Mouse (Mus musculus): Measurements from ENCODE around the gene Ccdc183. TPM values are rescaled to one million over a fixed set of nuclear protein-coding genes. Genes with fewer than 3 reads are reported as not detected.

Ccdc183 gene
- total and polyA plus RNA-seq, 2 experiments from 2014 or later: 0.26 TPM; not detected in 1

DNA sequence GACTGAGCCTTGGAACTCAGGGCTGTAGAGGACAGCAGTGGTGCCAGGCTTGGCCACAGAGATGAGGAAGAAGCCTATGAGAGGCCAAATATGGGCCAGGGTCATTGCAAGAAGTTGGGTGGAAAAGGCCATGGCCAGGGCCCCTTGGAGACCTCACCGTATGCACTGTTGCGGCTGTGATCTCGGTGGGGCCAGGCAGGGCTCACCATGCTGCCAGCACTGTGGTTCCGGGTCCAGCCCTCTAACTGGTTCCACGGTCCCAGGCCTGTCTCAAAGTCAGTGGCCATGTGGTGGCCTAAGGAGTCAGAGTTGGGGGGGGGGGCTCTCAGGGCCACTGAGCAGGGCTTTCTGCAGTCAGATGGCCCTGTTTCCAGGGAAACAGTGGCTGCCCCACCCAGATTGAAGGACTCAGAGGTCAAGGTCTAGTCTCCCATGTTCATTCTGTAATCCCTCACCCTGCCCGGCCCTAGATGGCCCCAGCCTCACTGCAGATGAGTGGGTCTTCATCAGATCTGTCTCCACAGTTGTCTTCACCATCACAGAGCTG is 48.9 kb downstream of the Ccdc183 start:
- 0 out of 2 replicates have a peak, but pooled peaks cover 3% of the 10 kb centered on the region for H3K4me1 ChIP-seq (ENCODE audit: insufficient read depth, low read length)
- DNase-seq (ENCODE audit: low spot score) (no peak), ATAC-seq (ENCODE audit: low FRiP score) (no peak)
- no peak for TF ChIP-seq CTCF (IDR thresholded peaks at IDR 0.05)
- no peaks in the 10 kb centered on the region for H3K27me3 ChIP-seq (ENCODE audit: insufficient read depth, low read length)
- WGBS: 86% methylated on average over 6 of the region's 6 CpGs
- H3K27ac ChIP-seq (ENCODE audit: low read depth, low read length): no peak overlapping the region
- no peak overlapping the region for H3K4me2 ChIP-seq (ENCODE audit: low read depth, low read length, poor library complexity, severe bottlenecking)
- no peak overlapping the region for H3K9ac ChIP-seq (replicated peaks; ENCODE audit: low read length, poor library complexity, severe bottlenecking)
- H3K36me3 ChIP-seq (ENCODE audit: insufficient read depth, low read length): peaks cover 38% of the 10 kb centered on the region
- H3K4me3 ChIP-seq (ENCODE audit: low read depth, low read length): no peak overlapping the region
- no peaks in the 10 kb centered on the region for H3K9me3 ChIP-seq (ENCODE audit: low read length)

DNA sequence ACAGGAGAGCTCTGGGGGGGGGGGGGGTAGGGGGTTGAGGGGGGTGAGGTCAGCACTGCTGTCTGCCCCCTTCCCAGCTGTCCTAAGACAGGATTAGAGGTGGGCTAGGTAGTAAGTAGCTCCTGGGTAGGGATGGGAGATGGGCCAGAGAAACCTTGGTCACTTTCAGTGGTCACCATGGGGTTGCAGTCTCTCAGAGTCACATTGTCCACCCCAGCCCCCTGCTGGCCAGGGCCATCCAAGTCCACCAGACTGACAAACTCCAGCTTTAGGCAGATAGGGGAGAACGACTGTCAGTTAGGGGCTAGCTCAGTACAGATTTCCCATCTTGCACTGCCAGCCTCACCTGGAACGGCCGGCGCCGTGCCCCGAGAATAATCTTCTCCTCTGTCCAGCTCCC is 50.9 kb downstream of the Ccdc183 start:
- no peaks in the 10 kb centered on the region for H3K27me3 ChIP-seq (ENCODE audit: insufficient read depth, low read length)
- H3K27ac ChIP-seq (ENCODE audit: low read depth, low read length): no peak overlapping the region
- no peaks in the 10 kb centered on the region for H3K4me1 ChIP-seq (ENCODE audit: insufficient read depth, low read length)
- no peak for ATAC-seq (ENCODE audit: low FRiP score)
- TF ChIP-seq CTCF (IDR thresholded peaks at IDR 0.05): peak; percentile 49
- no peak overlapping the region for H3K4me3 ChIP-seq (ENCODE audit: low read depth, low read length)
- H3K36me3 ChIP-seq (ENCODE audit: insufficient read depth, low read length): peaks cover 56% of the 10 kb centered on the region
- no peak for DNase-seq (ENCODE audit: low spot score)
- WGBS: 88% methylated on average over 6 of the region's 6 CpGs
- no peak overlapping the region for H3K9ac ChIP-seq (replicated peaks; ENCODE audit: low read length, poor library complexity, severe bottlenecking)
- no peak overlapping the region for H3K4me2 ChIP-seq (ENCODE audit: low read depth, low read length, poor library complexity, severe bottlenecking)
- no peaks in the 10 kb centered on the region for H3K9me3 ChIP-seq (ENCODE audit: low read length)

- H3K4me2 ChIP-seq (ENCODE audit: low read depth, low read length, poor library complexity, severe bottlenecking): no peak overlapping the region
- H3K27ac ChIP-seq (ENCODE audit: low read depth, low read length): no peak overlapping the region
- no peak for TF ChIP-seq CTCF (IDR thresholded peaks at IDR 0.05)
- H3K4me1 ChIP-seq (ENCODE audit: insufficient read depth, low read length): no peaks in the 10 kb centered on the region
- peaks cover 62% of the 10 kb centered on the region for H3K36me3 ChIP-seq (ENCODE audit: insufficient read depth, low read length)
- 83% methylated on average over 8 of the region's 8 CpGs for WGBS
- ATAC-seq (ENCODE audit: low FRiP score): no peak
- no peak for DNase-seq (ENCODE audit: low spot score)
- H3K27me3 ChIP-seq (ENCODE audit: insufficient read depth, low read length): no peaks in the 10 kb centered on the region
- no peak overlapping the region for H3K4me3 ChIP-seq (ENCODE audit: low read depth, low read length)
- no peak overlapping the region for H3K9ac ChIP-seq (replicated peaks; ENCODE audit: low read length, poor library complexity, severe bottlenecking)
- no peaks in the 10 kb centered on the region for H3K9me3 ChIP-seq (ENCODE audit: low read length)
These were observed 51.7 kb downstream of the Ccdc183 start for GRCm38 (mm10) chr2:25565741-25566140.

DNA sequence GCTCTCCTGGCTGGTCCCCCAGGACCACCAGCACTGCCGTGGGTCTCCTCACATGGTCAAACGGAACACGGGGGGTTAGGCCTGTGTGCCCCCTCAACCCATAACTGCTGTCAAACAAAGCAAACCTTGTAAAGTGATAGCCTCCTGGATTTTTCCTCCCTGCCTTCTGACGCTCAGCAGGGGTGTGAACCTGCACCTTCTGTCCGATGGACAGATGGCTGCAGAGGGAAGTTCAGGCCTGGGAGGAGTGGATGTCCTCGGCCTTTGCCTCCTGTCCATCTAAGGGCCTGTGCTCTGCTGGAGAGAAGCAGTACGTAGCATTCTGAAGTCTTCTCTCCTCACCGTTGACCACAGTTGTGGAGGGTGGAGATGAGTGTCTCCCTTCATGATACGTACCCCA is 55.5 kb downstream of the Ccdc183 start:
- Histone ChIP-seq H3K4me1 (ENCODE audit: insufficient read depth, low read length) (peaks cover 13% of the 10 kb centered on the region; the same call in 1 of the 2 replicates), H3K9me3 (ENCODE audit: low read length) (no peaks in the 10 kb centered on the region), H3K36me3 (ENCODE audit: insufficient read depth, low read length) (peaks cover 46% of the 10 kb centered on the region), H3K9ac (replicated peaks; ENCODE audit: low read length, poor library complexity, severe bottlenecking) (no peak overlapping the region), H3K27me3 (ENCODE audit: insufficient read depth, low read length) (no peaks in the 10 kb centered on the region), H3K27ac (ENCODE audit: low read depth, low read length) (no peak overlapping the region), H3K4me3 (ENCODE audit: low read depth, low read length) (no peak overlapping the region), H3K4me2 (ENCODE audit: low read depth, low read length, poor library complexity, severe bottlenecking) (no peak overlapping the region)
- no peak for ATAC-seq (ENCODE audit: low FRiP score)
- DNase-seq (ENCODE audit: low spot score): no peak
- TF ChIP-seq CTCF (IDR thresholded peaks at IDR 0.05): no peak
- WGBS: 88% methylated on average over 9 of the region's 9 CpGs

GRCm38 (mm10) chr2:25560551-25560950 is 56.9 kb downstream of the Ccdc183 start:
- peaks cover 46% of the 10 kb centered on the region for H3K36me3 ChIP-seq (ENCODE audit: insufficient read depth, low read length)
- WGBS: 86% methylated on average over 8 of the region's 8 CpGs
- no peaks in the 10 kb centered on the region for H3K27me3 ChIP-seq (ENCODE audit: insufficient read depth, low read length)
- TF ChIP-seq CTCF (IDR thresholded peaks at IDR 0.05): no peak
- H3K4me2 ChIP-seq (ENCODE audit: low read depth, low read length, poor library complexity, severe bottlenecking): no peak overlapping the region
- no peak overlapping the region for H3K27ac ChIP-seq (ENCODE audit: low read depth, low read length)
- no peak for DNase-seq (ENCODE audit: low spot score)
- no peak overlapping the region for H3K4me3 ChIP-seq (ENCODE audit: low read depth, low read length)
- H3K9me3 ChIP-seq (ENCODE audit: low read length): no peaks in the 10 kb centered on the region
- H3K4me1 ChIP-seq (ENCODE audit: insufficient read depth, low read length): peaks cover 15% of the 10 kb centered on the region; the same call in 1 of the 2 replicates
- ATAC-seq (ENCODE audit: low FRiP score): no peak
- H3K9ac ChIP-seq (replicated peaks; ENCODE audit: low read length, poor library complexity, severe bottlenecking): no peak overlapping the region

- Histone ChIP-seq H3K36me3 (ENCODE audit: insufficient read depth, low read length) (peaks cover 30% of the 10 kb centered on the region), H3K9ac (replicated peaks; ENCODE audit: low read length, poor library complexity, severe bottlenecking) (peak overlapping the region; percentile 97; the same call in 1 of the 2 replicates), H3K27ac (ENCODE audit: low read depth, low read length) (no peak overlapping the region), H3K27me3 (ENCODE audit: insufficient read depth, low read length) (no peaks in the 10 kb centered on the region), H3K4me3 (ENCODE audit: low read depth, low read length) (peak overlapping the region; percentile 97), H3K4me1 (ENCODE audit: insufficient read depth, low read length) (peaks cover 15% of the 10 kb centered on the region; the same call in 1 of the 2 replicates), H3K4me2 (ENCODE audit: low read depth, low read length, poor library complexity, severe bottlenecking) (peak overlapping the region; percentile 97), H3K9me3 (ENCODE audit: low read length) (no peaks in the 10 kb centered on the region)
- TF ChIP-seq CTCF (IDR thresholded peaks at IDR 0.05): no peak
- 75% methylated on average over 6 of the region's 6 CpGs for WGBS
- DNase-seq (ENCODE audit: low spot score) (no peak), ATAC-seq (ENCODE audit: low FRiP score) (no peak)
These were observed 58.7 kb downstream of the Ccdc183 start for GRCm38 (mm10) chr2:25558774-25559173.

Other genes starting within 250 kb of the Ccdc183 start
Only the 30 nearest of the 33 such genes appear.
- gene Entpd2, start 221.8 kb downstream of the Ccdc183 start, total RNA-seq (2014; rRNA removed): 4.2 and 4.4 TPM in 2 replicates
- 10.4 and 10.6 TPM in 2 replicates for gene Entpd2, start 221.8 kb downstream of the Ccdc183 start, polyA plus RNA-seq (2015; fragmentation: Nextera tagmentation; extraction: Ambion mirVana)
- 199 and 234 TPM in 2 replicates for gene Npdc1, start 218.3 kb downstream of the Ccdc183 start, total RNA-seq (2014; rRNA removed)
- 470 and 481 TPM in 2 replicates for gene Npdc1, start 218.3 kb downstream of the Ccdc183 start, polyA plus RNA-seq (2015; fragmentation: Nextera tagmentation; extraction: Ambion mirVana)
- gene Fut7, start 194.4 kb downstream of the Ccdc183 start, total RNA-seq (2014; rRNA removed): 0.42 and 1.6 TPM in 2 replicates
- 0.22 and 0.23 TPM in 2 replicates for gene Fut7, start 194.4 kb downstream of the Ccdc183 start, polyA plus RNA-seq (2015; fragmentation: Nextera tagmentation; extraction: Ambion mirVana)
- gene Abca2, start 189.0 kb downstream of the Ccdc183 start, total RNA-seq (2014; rRNA removed): 79.8 and 84.3 TPM in 2 replicates
- 13.5 and 14.5 TPM in 2 replicates for gene Abca2, start 189.0 kb downstream of the Ccdc183 start, polyA plus RNA-seq (2015; fragmentation: Nextera tagmentation; extraction: Ambion mirVana)
- gene Clic3, start 160.8 kb downstream of the Ccdc183 start, total RNA-seq (2014; rRNA removed): 0.61 and 0.66 TPM in 2 replicates
- gene Clic3, start 160.8 kb downstream of the Ccdc183 start, polyA plus RNA-seq (2015; fragmentation: Nextera tagmentation; extraction: Ambion mirVana): 2.0 and 2.4 TPM in 2 replicates
- 163 and 195 TPM in 2 replicates for gene Paxx, start 156.6 kb downstream of the Ccdc183 start, total RNA-seq (2014; rRNA removed)
- 151 and 165 TPM in 2 replicates for gene Paxx, start 156.6 kb downstream of the Ccdc183 start, polyA plus RNA-seq (2015; fragmentation: Nextera tagmentation; extraction: Ambion mirVana)
- gene Ptgds, start 147.6 kb downstream of the Ccdc183 start, total RNA-seq (2014; rRNA removed): 2,128 and 2,726 TPM in 2 replicates
- gene Ptgds, start 147.6 kb downstream of the Ccdc183 start, polyA plus RNA-seq (2015; fragmentation: Nextera tagmentation; extraction: Ambion mirVana): 2,827 and 3,075 TPM in 2 replicates
- not detected in 2 replicates for gene Lcn12, start 123.8 kb downstream of the Ccdc183 start, total RNA-seq (2014; rRNA removed)
- not detected in 2 replicates for gene Lcn12, start 123.8 kb downstream of the Ccdc183 start, polyA plus RNA-seq (2015; fragmentation: Nextera tagmentation; extraction: Ambion mirVana)
- 131 and 148 TPM in 2 replicates for gene Fbxw5, start 116.9 kb downstream of the Ccdc183 start, total RNA-seq (2014; rRNA removed)
- 106 and 113 TPM in 2 replicates for gene Fbxw5, start 116.9 kb downstream of the Ccdc183 start, polyA plus RNA-seq (2015; fragmentation: Nextera tagmentation; extraction: Ambion mirVana)
- 2.7 and 4.4 TPM in 2 replicates for gene C8g, start 116.0 kb downstream of the Ccdc183 start, total RNA-seq (2014; rRNA removed)
- 6.8 TPM in 2 replicates for gene C8g, start 116.0 kb downstream of the Ccdc183 start, polyA plus RNA-seq (2015; fragmentation: Nextera tagmentation; extraction: Ambion mirVana)
- gene Traf2, start 70.7 kb downstream of the Ccdc183 start, total RNA-seq (2014; rRNA removed): 5.5 and 7.6 TPM in 2 replicates
- 7.0 and 9.3 TPM in 2 replicates for gene Traf2, start 70.7 kb downstream of the Ccdc183 start, polyA plus RNA-seq (2015; fragmentation: Nextera tagmentation; extraction: Ambion mirVana)
- gene Edf1, start 59.8 kb downstream of the Ccdc183 start, total RNA-seq (2014; rRNA removed): 187 and 196 TPM in 2 replicates
- 389 and 392 TPM in 2 replicates for gene Edf1, start 59.8 kb downstream of the Ccdc183 start, polyA plus RNA-seq (2015; fragmentation: Nextera tagmentation; extraction: Ambion mirVana)
- 1.7 and 1.9 TPM in 2 replicates for gene Mamdc4, start 42.8 kb downstream of the Ccdc183 start, total RNA-seq (2014; rRNA removed)
- gene Mamdc4, start 42.8 kb downstream of the Ccdc183 start, polyA plus RNA-seq (2015; fragmentation: Nextera tagmentation; extraction: Ambion mirVana): 0.32 TPM in 2 replicates
- 37.9 and 39.8 TPM in 2 replicates for gene Phpt1, start 42.5 kb downstream of the Ccdc183 start, total RNA-seq (2014; rRNA removed)
- 192 and 209 TPM in 2 replicates for gene Phpt1, start 42.5 kb downstream of the Ccdc183 start, polyA plus RNA-seq (2015; fragmentation: Nextera tagmentation; extraction: Ambion mirVana)
- 23.1 and 30.9 TPM in 2 replicates for gene Ajm1, start 35.9 kb downstream of the Ccdc183 start, total RNA-seq (2014; rRNA removed)
- gene Ajm1, start 35.9 kb downstream of the Ccdc183 start, polyA plus RNA-seq (2015; fragmentation: Nextera tagmentation; extraction: Ambion mirVana): 19.2 and 22.1 TPM in 2 replicates
- 66.8 and 98.0 TPM in 2 replicates for gene Rabl6, start 9.2 kb downstream of the Ccdc183 start, total RNA-seq (2014; rRNA removed)
- gene Rabl6, start 9.2 kb downstream of the Ccdc183 start, polyA plus RNA-seq (2015; fragmentation: Nextera tagmentation; extraction: Ambion mirVana): 56.7 and 61.2 TPM in 2 replicates
- gene Tmem141, start 4.3 kb upstream of the Ccdc183 start, total RNA-seq (2014; rRNA removed): 45.7 and 54.6 TPM in 2 replicates
- 58.3 and 67.9 TPM in 2 replicates for gene Tmem141, start 4.3 kb upstream of the Ccdc183 start, polyA plus RNA-seq (2015; fragmentation: Nextera tagmentation; extraction: Ambion mirVana)
- 5.7 and 7.2 TPM in 2 replicates for gene Fcna, start 10.4 kb upstream of the Ccdc183 start, total RNA-seq (2014; rRNA removed)
- 5.1 and 5.3 TPM in 2 replicates for gene Fcna, start 10.4 kb upstream of the Ccdc183 start, polyA plus RNA-seq (2015; fragmentation: Nextera tagmentation; extraction: Ambion mirVana)
- not detected in 2 replicates for gene Lcn8, start 35.4 kb upstream of the Ccdc183 start, total RNA-seq (2014; rRNA removed)
- not detected in 2 replicates for gene Lcn8, start 35.4 kb upstream of the Ccdc183 start, polyA plus RNA-seq (2015; fragmentation: Nextera tagmentation; extraction: Ambion mirVana)
- not detected in 2 replicates for gene Lcn5, start 40.3 kb upstream of the Ccdc183 start, total RNA-seq (2014; rRNA removed)
- not detected in 2 replicates for gene Lcn5, start 40.3 kb upstream of the Ccdc183 start, polyA plus RNA-seq (2015; fragmentation: Nextera tagmentation; extraction: Ambion mirVana)
- not detected in 2 replicates for gene Lcn6, start 59.1 kb upstream of the Ccdc183 start, total RNA-seq (2014; rRNA removed)
- not detected in 2 replicates for gene Lcn6, start 59.1 kb upstream of the Ccdc183 start, polyA plus RNA-seq (2015; fragmentation: Nextera tagmentation; extraction: Ambion mirVana)
- not detected in 2 replicates for gene Lcn10, start 65.0 kb upstream of the Ccdc183 start, total RNA-seq (2014; rRNA removed)
- not detected in 2 replicates for gene Lcn10, start 65.0 kb upstream of the Ccdc183 start, polyA plus RNA-seq (2015; fragmentation: Nextera tagmentation; extraction: Ambion mirVana)
- gene Obp2a, start 82.4 kb upstream of the Ccdc183 start, total RNA-seq (2014; rRNA removed): not detected in 2 replicates
- not detected in 2 replicates for gene Obp2a, start 82.4 kb upstream of the Ccdc183 start, polyA plus RNA-seq (2015; fragmentation: Nextera tagmentation; extraction: Ambion mirVana)
- 87.1 and 89.2 TPM in 2 replicates for gene Bmyc, start 89.1 kb upstream of the Ccdc183 start, total RNA-seq (2014; rRNA removed)
- gene Bmyc, start 89.1 kb upstream of the Ccdc183 start, polyA plus RNA-seq (2015; fragmentation: Nextera tagmentation; extraction: Ambion mirVana): 229 TPM in 2 replicates
- gene Obp2b, start 119.3 kb upstream of the Ccdc183 start, total RNA-seq (2014; rRNA removed): not detected in 2 replicates
- not detected in 2 replicates for gene Obp2b, start 119.3 kb upstream of the Ccdc183 start, polyA plus RNA-seq (2015; fragmentation: Nextera tagmentation; extraction: Ambion mirVana)
- gene Lcn3, start 147.9 kb upstream of the Ccdc183 start, total RNA-seq (2014; rRNA removed): not detected in 2 replicates
- not detected in 2 replicates for gene Lcn3, start 147.9 kb upstream of the Ccdc183 start, polyA plus RNA-seq (2015; fragmentation: Nextera tagmentation; extraction: Ambion mirVana)
- not detected in 2 replicates for gene Lcn11, start 159.3 kb upstream of the Ccdc183 start, total RNA-seq (2014; rRNA removed)
- not detected in 2 replicates for gene Lcn11, start 159.3 kb upstream of the Ccdc183 start, polyA plus RNA-seq (2015; fragmentation: Nextera tagmentation; extraction: Ambion mirVana)
- not detected in 2 replicates for gene Gm13539, start 164.6 kb upstream of the Ccdc183 start, total RNA-seq (2014; rRNA removed)
- gene Gm13539, start 164.6 kb upstream of the Ccdc183 start, polyA plus RNA-seq (2015; fragmentation: Nextera tagmentation; extraction: Ambion mirVana): not detected in 2 replicates
- not detected in 2 replicates for gene Glt6d1, start 198.2 kb upstream of the Ccdc183 start, total RNA-seq (2014; rRNA removed)
- not detected in 2 replicates for gene Glt6d1, start 198.2 kb upstream of the Ccdc183 start, polyA plus RNA-seq (2015; fragmentation: Nextera tagmentation; extraction: Ambion mirVana)
- gene Lcn9, start 205.5 kb upstream of the Ccdc183 start, total RNA-seq (2014; rRNA removed): not detected in 2 replicates
- gene Lcn9, start 205.5 kb upstream of the Ccdc183 start, polyA plus RNA-seq (2015; fragmentation: Nextera tagmentation; extraction: Ambion mirVana): not detected in 2 replicates